Mouse (Mus musculus) stomach, embryonic 14.5 days (tissue): ENCODE data around the gene Pheta2. TPM values are rescaled to one million over a fixed set of nuclear protein-coding genes. Genes with fewer than 3 reads are reported as not detected.

ENCODE experiments used
- ATAC-seq: fragments of 200-750 bp; cut with Nextera tagmentation; 2 replicates; pipeline ENCODE4 v1.8.0; 2017; ENCODE audit warnings: low read depth, moderate TSS enrichment; ENCODE audit not compliant: insufficient number of reproducible peaks, insufficient read depth, low FRiP score
- H3K27ac ChIP-seq: fragments of 300-500 bp; sonication (generic); 2 replicates; pipeline ENCODE4 v1.5.1; 2014; ENCODE audit warnings: mild to moderate bottlenecking, low read length, moderate library complexity, mixed read lengths
- H3K27me3 ChIP-seq: fragments of 300-500 bp; sonication (generic); 2 replicates; pipeline ENCODE4 v1.6.1; 2014; ENCODE audit warnings: low read length, control low read depth, mixed read lengths; ENCODE audit not compliant: control insufficient read depth, insufficient read depth
- H3K36me3 ChIP-seq: fragments of 300-500 bp; sonication (generic); 2 replicates; pipeline ENCODE4 v1.6.1; 2014; ENCODE audit warnings: mild to moderate bottlenecking, control low read depth, low read length, moderate library complexity, mixed read lengths; ENCODE audit not compliant: control insufficient read depth, insufficient read depth
- H3K4me1 ChIP-seq: fragments of 300-500 bp; sonication (generic); 2 replicates; pipeline ENCODE4 v1.6.1; 2014; ENCODE audit warnings: low read length, control low read depth, mixed read lengths; ENCODE audit not compliant: control insufficient read depth, insufficient read depth
- H3K4me2 ChIP-seq: fragments of 300-500 bp; sonication (generic); replicated peaks from 2 replicates; pipeline ENCODE4 v1.6.1; 2014; ENCODE audit warnings: low read depth, low read length, control low read depth
- H3K4me3 ChIP-seq: fragments of 300-500 bp; sonication (generic); 2 replicates; pipeline ENCODE4 v1.5.1; 2014; ENCODE audit warnings: low read depth, low read length, control low read depth
- H3K9ac ChIP-seq: fragments of 300-500 bp; sonication (generic); replicated peaks from 2 replicates; pipeline ENCODE4 v1.6.1; 2014; ENCODE audit warnings: low read depth, mild to moderate bottlenecking, control low read depth, low read length, moderate library complexity, mixed read lengths
- H3K9me3 ChIP-seq: fragments of 300-500 bp; sonication (generic); 2 replicates; pipeline ENCODE4 v1.6.1; 2016; ENCODE audit warnings: low read depth, low read length, control low read depth; ENCODE audit not compliant: control insufficient read depth
- WGBS: fragments of 180-500 bp; shearing (Covaris S2); extraction: QIAGEN DNeasy Blood & Tissue Kit; methylation state at CpG from one replicate; pipeline ENCODE4 v1.1.7; 2014; 5-methylcytosine and 5-hydroxymethylcytosine counted together
- polyA plus RNA-seq: library from polyadenylated mRNA; unstranded; fragments of >200 nt; fragmentation: Nextera tagmentation; extraction: Ambion mirVana; gene quantifications from 2 replicates; pipeline ENCODE4 v1.2.1, GENCODE M21; 2014

Pheta2 gene
- polyA plus RNA-seq, 1 experiment from 2014 or later = 15.2 TPM

- H3K9me3 ChIP-seq = no peaks in the 10 kb centered on the region
- no peak overlapping the region for H3K4me2 ChIP-seq
- ATAC-seq = no peak
- WGBS = 86% methylated on average over 6 of the region's 6 CpGs
- H3K4me1 ChIP-seq = no peaks in the 10 kb centered on the region
- no peak overlapping the region for H3K27ac ChIP-seq
- H3K9ac ChIP-seq = no peak overlapping the region
- H3K27me3 ChIP-seq = no peaks in the 10 kb centered on the region
- no peak overlapping the region for H3K4me3 ChIP-seq
- H3K36me3 ChIP-seq = no peaks in the 10 kb centered on the region
Observed at GRCm38 (mm10) chr15:82317839-82318238, 20.9 kb upstream of the Pheta2 start.

DNA sequence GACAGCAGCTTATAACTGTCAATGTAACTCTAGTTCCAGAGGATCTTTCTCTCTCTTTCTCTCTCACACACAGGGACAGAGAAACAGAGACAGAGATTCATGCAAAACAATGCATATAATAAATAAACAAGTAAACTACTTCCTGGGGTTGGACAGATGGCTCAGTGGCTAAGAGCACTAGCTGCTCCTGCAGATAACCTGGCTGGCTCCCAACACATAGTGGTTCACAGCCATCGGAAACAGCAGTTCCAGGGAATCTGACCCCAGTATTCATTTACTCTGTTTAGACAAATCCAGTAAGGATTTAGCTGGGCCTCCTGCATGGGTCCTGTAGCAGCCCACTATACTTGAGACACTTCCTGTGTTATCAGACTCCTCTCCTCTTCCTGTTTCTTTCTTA, 19.1 kb upstream of the Pheta2 start:
- Histone ChIP-seq H3K27ac (no peak overlapping the region), H3K4me2 (no peak overlapping the region), H3K9ac (no peak overlapping the region), H3K4me3 (no peak overlapping the region), H3K4me1 (no peaks in the 10 kb centered on the region), H3K9me3 (no peaks in the 10 kb centered on the region), H3K36me3 (no peaks in the 10 kb centered on the region), H3K27me3 (no peaks in the 10 kb centered on the region)
- no peak for ATAC-seq
- 45% methylated on average over 1 of the region's 1 CpGs for WGBS

DNA sequence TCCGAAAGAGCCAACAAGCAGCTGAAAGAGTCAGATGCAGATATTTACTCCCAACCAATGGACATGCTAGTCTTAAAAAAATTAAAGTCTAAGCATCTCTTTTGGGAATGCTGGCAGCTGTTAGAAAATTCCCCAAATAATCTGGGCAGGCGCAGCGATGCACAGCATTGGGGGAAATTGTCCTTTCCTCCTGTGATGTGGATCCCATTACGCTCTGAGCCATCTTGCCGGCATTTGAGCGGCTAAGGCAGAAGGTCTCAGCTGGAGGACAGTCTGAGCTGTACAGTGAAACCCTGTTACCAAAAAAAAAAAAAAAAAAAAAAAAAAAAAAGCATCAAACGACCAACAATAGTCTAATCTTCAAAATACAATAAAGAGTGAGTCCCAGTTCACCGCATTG, 16.5 kb upstream of the Pheta2 start:
- H3K36me3 ChIP-seq = no peaks in the 10 kb centered on the region
- H3K4me2 ChIP-seq = no peak overlapping the region
- no peak overlapping the region for H3K4me3 ChIP-seq
- no peak for ATAC-seq
- WGBS = 70% methylated on average over 8 of the region's 8 CpGs
- no peaks in the 10 kb centered on the region for H3K9me3 ChIP-seq
- H3K9ac ChIP-seq = no peak overlapping the region
- H3K27ac ChIP-seq = no peak overlapping the region
- H3K4me1 ChIP-seq = no peaks in the 10 kb centered on the region
- H3K27me3 ChIP-seq = no peaks in the 10 kb centered on the region

DNA sequence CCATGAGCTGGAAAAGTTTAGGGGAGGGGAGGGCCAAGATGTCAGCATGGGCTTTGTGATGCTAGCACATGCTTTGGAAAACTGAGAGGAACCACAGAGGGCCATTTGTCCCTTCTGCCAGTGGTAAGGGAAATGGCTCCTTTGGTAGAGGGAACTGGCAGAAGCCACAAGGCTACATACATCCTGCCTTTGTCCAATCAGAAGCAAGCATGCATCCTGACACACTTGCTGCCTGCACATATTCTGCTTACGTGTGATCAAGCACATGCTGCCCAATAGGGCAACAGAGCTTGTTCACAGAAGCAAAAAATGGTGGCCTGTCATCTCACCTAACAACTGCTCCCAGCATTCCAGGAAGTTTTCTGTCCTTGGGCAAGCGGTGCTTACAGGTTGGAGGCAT, 13.4 kb upstream of the Pheta2 start:
- Histone ChIP-seq H3K36me3 (peaks cover 16% of the 10 kb centered on the region), H3K4me3 (no peak overlapping the region), H3K4me1 (no peaks in the 10 kb centered on the region), H3K9me3 (no peaks in the 10 kb centered on the region), H3K4me2 (no peak overlapping the region), H3K27me3 (no peaks in the 10 kb centered on the region), H3K9ac (no peak overlapping the region), H3K27ac (no peak overlapping the region)
- no peak for ATAC-seq
- 65% methylated on average over 2 of the region's 2 CpGs for WGBS

- peaks cover 12% of the 10 kb centered on the region for H3K4me1 ChIP-seq
- H3K4me2 ChIP-seq = no peak overlapping the region
- 96% methylated on average over 4 of the region's 4 CpGs for WGBS
- no peak overlapping the region for H3K27ac ChIP-seq
- no peak overlapping the region for H3K9ac ChIP-seq
- H3K9me3 ChIP-seq = no peaks in the 10 kb centered on the region
- ATAC-seq = no peak
- no peak overlapping the region for H3K4me3 ChIP-seq
- H3K27me3 ChIP-seq = no peaks in the 10 kb centered on the region
- H3K36me3 ChIP-seq = peaks cover 28% of the 10 kb centered on the region
Observed at GRCm38 (mm10) chr15:82335194-82335593, 3.5 kb upstream of the Pheta2 start.

DNA sequence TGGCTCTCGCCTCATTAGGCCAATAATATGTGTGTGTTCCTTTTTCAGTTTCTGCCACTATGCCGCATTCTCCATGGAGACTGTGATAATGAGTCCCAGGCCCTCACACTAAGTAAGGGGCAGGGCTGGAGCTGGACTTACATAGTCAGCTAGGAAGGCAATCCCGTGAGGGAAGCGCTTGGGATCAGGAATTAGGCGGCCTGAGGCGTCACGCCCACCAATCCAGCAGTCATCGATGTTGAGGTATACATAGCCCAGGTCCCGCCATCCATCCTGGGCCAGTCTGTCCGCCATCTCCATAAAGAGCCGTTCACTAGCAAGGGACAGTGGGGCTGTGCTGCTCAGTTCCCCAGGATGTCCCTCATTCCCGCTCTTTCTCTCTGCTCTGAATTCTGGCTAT, 2.1 kb upstream of the Pheta2 start:
- 87% methylated on average over 12 of the region's 12 CpGs for WGBS
- Histone ChIP-seq H3K4me3 (no peak overlapping the region), H3K9me3 (no peaks in the 10 kb centered on the region), H3K4me1 (peaks cover 24% of the 10 kb centered on the region), H3K4me2 (no peak overlapping the region), H3K27ac (no peak overlapping the region), H3K36me3 (peaks cover 20% of the 10 kb centered on the region), H3K9ac (no peak overlapping the region), H3K27me3 (no peaks in the 10 kb centered on the region)
- ATAC-seq = no peak

- ATAC-seq = no peak
- H3K27me3 ChIP-seq = no peaks in the 10 kb centered on the region
- H3K4me1 ChIP-seq = peaks cover 30% of the 10 kb centered on the region
Observed at GRCm38 (mm10) chr15:82337875-82338274, 867 bp upstream of the Pheta2 start.

GRCm38 (mm10) chr15:82339150-82339549, 408 bp downstream of the Pheta2 start:
- Histone ChIP-seq H3K4me3 (peak overlapping the region; percentile 49), H3K36me3 (peaks cover 14% of the 10 kb centered on the region), H3K9ac (0 out of 2 replicates have a peak overlapping the region, but pooled peaks have one; percentile 49), H3K27me3 (no peaks in the 10 kb centered on the region), H3K9me3 (no peaks in the 10 kb centered on the region), H3K4me2 (peak overlapping the region; percentile 83), H3K27ac (no peak overlapping the region), H3K4me1 (peaks cover 30% of the 10 kb centered on the region)
- WGBS = 56% methylated on average over 10 of the region's 10 CpGs
- no peak for ATAC-seq

More at GRCm38 (mm10) chr15:82337875-82338274, 867 bp upstream of the Pheta2 start:
- Histone ChIP-seq H3K4me2 (peak overlapping the region; percentile 83), H3K27ac (no peak overlapping the region; the same call in 1 of the 2 replicates), H3K36me3 (peaks cover 16% of the 10 kb centered on the region), H3K4me3 (peak overlapping the region; percentile 49), H3K9me3 (no peaks in the 10 kb centered on the region), H3K9ac (peak overlapping the region; percentile 49)
- WGBS = 19% methylated on average over 4 of the region's 4 CpGs

- WGBS = 54% methylated on average over 8 of the region's 8 CpGs
- Histone ChIP-seq H3K9me3 (no peaks in the 10 kb centered on the region), H3K27ac (0 out of 2 replicates have a peak overlapping the region, but pooled peaks have one; percentile 21), H3K27me3 (no peaks in the 10 kb centered on the region), H3K4me2 (no peak overlapping the region), H3K9ac (no peak overlapping the region), H3K4me3 (no peak overlapping the region), H3K4me1 (peaks cover 30% of the 10 kb centered on the region), H3K36me3 (peaks cover 9% of the 10 kb centered on the region; the same call in 1 of the 2 replicates)
- ATAC-seq = no peak
Observed at GRCm38 (mm10) chr15:82339634-82340254, 1.0 kb downstream of the Pheta2 start.
